Mouse (Mus musculus) thymus, postnatal 0 days (tissue): ENCODE results near the gene E130114P18Rik. TPM values are rescaled to one million over a fixed set of nuclear protein-coding genes. Genes with fewer than 3 reads are reported as not detected.

ENCODE experiments used
- DNase-seq: peaks from one replicate; pipeline ENCODE4 v3.0.0-alpha.2; 2015; ENCODE audit warnings: low spot score
- polyA plus RNA-seq: library from polyadenylated mRNA; unstranded; fragments of >200 nt; fragmentation: Nextera tagmentation; extraction: Ambion mirVana; gene quantifications from 2 replicates; pipeline ENCODE4 v1.2.1, GENCODE M21; 2015

The E130114P18Rik gene
- polyA plus RNA-seq, 1 experiment from 2014 or later: 0.79 TPM

- no peak for DNase-seq
Observed at GRCm38 (mm10) chr4:97805896-97806808, 28.3 kb upstream of the E130114P18Rik start.

DNA sequence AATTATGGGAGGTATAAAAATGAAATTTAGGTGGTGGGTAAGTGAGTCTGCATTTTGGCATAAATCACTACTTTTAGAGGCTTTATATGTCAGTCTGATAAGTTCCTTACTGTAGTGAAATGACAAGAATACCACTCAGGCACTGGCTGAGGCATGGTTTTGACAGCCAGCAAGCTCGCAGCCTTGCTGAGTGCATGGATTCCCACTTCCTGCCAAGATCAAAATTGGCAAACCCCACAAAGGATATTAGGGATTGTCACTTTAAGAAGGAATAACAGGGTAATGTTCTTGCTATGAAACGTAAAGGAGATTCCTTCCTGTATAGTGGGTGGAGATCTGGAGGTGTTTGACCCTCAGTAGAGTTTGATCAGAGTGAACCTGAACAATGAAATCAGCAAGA is 27.4 kb upstream of the E130114P18Rik start:
- DNase-seq: no peak

- no peak for DNase-seq
Observed at GRCm38 (mm10) chr4:97804638-97805037, 26.8 kb upstream of the E130114P18Rik start.

GRCm38 (mm10) chr4:97803791-97804190 is 25.9 kb upstream of the E130114P18Rik start:
- DNase-seq: no peak

DNA sequence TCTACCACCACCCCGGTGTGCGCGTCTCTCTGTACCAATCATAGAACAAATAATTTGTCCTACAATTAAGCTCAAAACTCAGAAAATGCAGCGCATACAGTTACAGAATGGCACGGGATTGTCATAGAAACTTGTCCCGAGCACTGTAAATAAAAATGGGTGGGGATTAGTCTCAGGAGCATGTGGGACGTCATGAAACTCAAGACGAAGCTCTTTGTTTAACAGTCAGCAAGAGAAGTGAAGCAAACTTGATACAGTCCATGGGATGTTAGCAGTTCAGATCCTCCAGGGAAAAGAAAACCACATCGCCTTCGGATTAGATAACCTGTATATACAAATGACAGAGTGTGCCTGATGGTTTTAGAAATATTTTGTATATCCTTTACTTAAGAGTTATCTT is 18.6 kb upstream of the E130114P18Rik start:
- no peak for DNase-seq

DNA sequence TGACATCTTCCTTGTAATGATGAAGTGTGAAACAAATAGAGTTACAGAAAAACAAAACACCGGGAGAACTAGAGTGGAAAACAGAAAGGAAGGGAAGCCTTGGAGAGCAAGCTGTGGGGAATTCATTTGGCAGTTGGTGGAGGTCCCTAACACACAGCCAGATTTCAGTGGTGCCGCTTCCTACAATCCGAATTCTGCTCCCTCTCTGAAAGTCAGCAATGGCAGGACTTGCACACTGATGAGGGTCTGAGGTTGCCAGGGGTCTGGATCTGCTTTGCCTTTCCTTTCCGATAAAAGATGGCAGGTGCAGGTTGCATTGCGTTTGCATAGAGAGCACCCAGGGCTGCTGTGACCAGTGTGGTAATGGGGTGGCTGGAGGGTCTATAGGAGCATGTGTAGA is 18.1 kb upstream of the E130114P18Rik start:
- DNase-seq: no peak

- DNase-seq: no peak
Observed at GRCm38 (mm10) chr4:97794865-97795264, 17.0 kb upstream of the E130114P18Rik start.

DNA sequence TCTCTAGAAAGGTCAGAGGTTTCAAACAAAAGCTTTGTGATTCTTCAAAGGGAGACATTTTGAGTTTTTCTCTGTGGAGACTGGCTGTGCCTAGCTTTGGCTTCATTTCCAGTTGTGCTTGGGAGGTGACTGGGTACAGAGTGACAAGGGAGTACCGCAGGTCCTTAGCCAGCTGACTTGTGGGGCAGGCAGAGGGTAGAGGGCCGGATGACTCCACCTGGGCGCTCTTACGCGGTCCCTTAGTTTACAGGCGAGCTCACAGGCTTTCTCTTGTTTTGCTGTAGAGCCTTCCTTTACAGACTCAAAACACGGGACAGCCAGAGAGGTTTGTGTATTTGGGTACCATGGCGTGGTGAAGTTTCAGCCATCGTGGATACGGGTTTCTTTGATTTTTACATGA is 16.1 kb upstream of the E130114P18Rik start:
- DNase-seq: no peak

GRCm38 (mm10) chr4:97788537-97788936 is 10.7 kb upstream of the E130114P18Rik start:
- no peak for DNase-seq

DNA sequence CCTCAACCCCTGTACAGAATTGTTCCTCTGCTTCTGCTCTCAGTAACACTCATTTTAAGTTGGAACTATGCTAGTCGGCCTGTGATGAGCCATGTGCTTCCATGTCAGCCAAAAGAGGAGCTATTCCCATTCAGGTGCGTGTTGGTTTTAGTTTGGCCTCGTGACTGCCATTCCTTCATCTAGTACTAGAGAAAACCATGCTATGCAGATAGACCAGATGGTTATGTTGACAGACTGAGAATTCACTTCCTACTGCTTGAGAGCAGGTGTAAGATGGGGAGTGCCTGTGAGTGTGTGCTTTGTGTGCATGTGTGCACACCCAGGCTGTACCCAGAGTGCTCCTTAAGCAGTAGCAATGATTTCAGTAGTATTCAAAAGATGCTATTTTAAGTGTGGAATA is 9.6 kb upstream of the E130114P18Rik start:
- no peak for DNase-seq

DNA sequence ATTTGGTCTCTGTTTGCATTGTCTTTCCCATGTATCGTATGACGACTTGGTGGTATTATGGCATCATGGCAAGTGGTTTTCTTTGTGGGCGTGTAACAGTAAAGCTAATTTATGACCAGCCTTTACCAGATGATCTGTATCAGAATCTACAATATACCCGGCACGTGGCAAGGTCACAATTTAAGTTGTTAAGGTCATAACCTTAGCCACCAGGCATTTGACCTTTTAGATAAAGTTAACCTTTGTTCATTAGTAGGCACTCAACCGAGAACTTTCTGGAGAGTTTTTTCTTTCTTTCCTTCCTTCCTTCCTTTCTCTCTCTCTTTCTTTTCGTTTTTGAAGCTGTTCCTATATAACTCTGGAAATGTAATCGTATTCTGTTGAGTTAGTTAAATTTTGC is 8.7 kb upstream of the E130114P18Rik start:
- DNase-seq: no peak

- no peak for DNase-seq
Observed at GRCm38 (mm10) chr4:97785547-97786271, 7.8 kb upstream of the E130114P18Rik start.

- DNase-seq: no peak
Observed at GRCm38 (mm10) chr4:97784236-97784635, 6.4 kb upstream of the E130114P18Rik start.

DNA sequence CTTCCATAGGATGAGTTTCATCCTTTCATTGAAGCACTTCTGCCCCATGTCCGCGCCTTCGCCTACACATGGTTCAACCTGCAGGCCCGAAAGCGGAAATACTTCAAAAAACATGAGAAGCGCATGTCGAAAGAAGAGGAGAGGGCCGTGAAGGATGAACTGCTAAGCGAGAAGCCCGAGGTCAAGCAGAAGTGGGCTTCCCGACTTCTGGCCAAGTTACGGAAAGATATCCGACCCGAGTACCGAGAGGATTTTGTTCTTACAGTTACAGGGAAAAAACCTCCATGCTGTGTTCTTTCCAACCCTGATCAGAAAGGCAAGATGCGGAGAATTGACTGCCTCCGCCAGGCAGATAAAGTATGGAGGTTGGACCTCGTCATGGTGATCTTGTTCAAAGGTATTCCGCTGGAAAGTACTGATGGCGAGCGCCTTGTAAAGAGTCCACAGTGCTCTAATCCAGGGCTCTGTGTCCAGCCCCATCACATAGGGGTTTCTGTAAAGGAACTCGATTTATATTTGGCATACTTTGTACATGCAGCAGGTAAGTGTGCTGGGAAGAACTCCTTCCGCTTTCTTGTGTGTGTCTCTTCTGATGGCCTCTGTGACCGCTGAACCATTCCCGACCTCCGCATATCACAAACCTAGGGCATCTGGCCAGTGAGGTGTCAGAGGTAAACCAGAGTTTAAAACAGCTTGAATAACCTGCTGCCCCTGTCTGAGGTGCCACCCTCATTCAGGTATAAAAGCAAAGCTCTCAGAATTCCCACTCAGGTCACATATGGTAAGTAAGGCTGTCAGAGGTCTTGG is 5.4 kb upstream of the E130114P18Rik start:
- no peak for DNase-seq

DNA sequence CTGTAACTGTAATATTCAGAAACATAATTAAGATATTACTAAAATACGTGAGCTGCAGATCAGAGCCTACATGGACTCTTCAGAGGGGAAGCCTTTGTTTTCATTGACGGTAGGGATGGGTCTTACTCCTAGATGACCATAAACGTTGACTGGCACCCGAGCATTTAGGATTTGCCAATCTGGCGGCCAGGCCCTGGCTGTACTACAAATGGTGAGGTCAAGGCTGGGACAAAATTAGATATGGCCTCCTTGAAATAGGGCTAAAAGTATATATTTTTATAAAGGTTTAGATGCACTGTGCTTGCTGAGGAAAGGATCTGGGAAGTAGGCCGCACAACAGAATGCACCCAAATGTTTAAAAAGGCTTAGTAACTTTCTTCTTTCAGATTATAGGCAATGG is 4.6 kb upstream of the E130114P18Rik start:
- no peak for DNase-seq

DNA sequence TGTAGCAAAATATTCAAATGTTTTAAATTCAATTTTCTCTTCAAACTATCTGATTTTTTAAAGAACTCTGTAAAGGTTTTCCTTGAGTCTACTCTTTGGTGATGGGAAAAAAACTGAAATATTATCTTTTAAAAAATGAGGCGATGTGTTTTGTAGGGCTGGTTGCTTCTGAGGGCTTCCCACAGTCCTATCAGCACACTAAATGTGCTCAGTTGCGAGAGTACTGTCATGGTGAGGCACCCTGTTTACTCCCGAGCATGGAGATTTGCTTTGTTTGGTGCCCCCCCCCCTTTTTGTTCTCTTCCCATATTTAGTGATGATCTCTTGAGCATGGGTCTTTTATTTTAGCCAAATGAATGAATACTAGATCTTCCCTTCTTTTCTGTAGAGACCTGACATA is 4.2 kb upstream of the E130114P18Rik start:
- no peak for DNase-seq

DNA sequence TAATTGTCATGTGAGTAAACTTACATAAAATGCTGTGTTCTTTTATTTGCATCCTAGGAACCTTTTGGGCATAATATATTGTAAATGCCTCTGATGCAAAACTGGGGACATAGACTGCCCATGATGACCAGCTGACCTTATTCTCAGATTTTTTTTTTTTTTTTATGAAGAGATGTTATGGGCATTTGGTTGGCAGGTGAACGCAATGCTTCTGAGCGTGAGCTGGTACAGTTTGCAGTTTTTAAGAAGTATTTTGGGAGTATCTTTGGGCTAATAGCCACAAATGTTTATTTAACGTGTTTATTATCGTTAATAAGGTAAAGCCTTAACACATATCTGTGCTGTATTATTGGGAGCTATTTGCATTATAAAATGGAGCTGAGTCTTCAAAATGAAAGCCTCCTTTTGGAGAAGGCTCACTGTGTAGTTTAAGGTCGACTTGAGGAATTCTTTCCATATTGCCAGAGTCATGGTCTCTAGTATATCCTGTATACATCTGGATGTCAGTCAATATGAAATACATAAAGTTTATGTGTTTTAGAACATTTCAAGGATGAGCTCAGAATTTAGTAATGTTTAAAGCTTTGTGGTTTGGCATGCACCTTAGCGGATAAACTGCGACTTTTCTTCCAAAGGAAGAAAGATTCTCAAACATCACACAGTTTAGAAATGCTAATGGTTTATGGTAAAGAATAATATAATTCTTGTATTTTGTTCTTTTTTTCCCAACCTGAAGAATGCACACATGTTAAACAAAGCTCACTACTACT is 3.0 kb upstream of the E130114P18Rik start:
- no peak for DNase-seq

DNA sequence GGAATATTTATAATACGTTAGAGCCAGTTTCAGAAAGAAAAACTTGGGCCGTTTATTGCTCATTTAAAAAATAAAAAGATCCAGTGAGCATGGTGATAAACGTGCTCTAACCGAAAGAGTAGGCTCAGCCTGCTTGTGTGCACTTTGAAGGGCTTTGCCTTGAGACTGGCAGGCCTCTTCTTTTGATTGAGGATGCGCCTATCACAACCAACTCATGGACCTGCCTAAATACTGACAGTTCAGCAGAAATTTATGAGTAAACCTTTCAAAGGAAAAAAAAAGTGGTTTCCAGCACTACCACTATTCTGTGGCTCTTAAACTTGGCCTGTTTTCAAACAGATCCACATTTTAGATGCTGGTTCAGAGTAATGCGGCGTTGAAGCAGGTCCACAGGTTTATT is 2.1 kb upstream of the E130114P18Rik start:
- DNase-seq: no peak

DNA sequence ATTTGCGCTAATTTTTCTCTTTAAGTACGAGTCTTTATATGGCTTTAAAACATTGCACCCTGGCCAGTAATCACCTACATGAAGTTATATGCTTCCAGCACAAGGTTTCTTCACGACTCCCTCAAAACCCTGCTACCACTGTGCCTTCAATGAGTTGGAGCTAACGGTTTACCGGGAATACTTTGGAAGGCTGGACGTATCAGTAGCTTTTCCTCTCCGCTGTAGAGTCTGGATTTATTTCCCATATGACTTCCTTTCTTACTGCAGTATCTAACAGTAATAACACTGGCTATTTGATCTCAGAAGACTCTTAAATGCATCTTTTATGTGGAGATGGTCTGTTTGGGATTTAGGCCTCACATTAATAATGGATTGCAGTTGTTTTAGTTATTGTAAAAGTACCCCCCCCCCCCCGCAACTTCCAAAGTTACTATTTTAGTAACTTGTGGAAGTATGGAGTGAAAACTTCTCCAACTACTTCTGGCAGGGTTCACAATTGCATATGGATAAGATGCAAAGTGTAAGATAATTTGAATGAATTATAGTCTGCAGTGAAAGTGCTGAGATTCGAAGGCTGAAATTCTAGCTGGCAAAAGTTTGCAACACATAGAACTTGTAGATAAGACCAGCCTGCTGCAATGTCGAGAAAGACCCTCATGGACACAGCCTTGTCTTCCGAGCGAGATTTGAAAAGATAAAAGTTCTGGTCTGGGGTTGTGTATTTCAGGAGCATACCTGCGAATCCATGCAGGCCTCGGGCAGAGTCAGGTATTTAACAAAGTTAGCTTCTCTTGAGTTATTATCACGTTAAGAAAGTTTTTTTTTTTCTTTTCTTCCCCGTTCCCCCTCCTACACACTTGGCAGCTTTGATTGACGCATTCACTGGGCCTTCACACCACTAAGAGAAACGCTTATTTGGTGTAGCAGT is 1.4 kb upstream of the E130114P18Rik start:
- DNase-seq: no peak
